ENCODE assay signal across 11 mouse cellular contexts in genomic region chr12:111432097-111432496, GRCm38 (mm10). TPM values are rescaled to one million over a fixed set of nuclear protein-coding genes. Genes with fewer than 3 reads are reported as not detected.
A peak's percentile ranks its signal among the peaks of the same experiment; 100 is the strongest.
DNase-seq lines count a peak whose midpoint lies in the region; ATAC-seq and TF ChIP-seq lines count a peak whose summit lies in the region.
"Had no signal": no experiment of that assay in that cellular context is flagged by ENCODE, and none has a peak within 500 bp of the region (broad histone marks: within the 10 kb centered on the region; RNA-seq: fewer than 3 reads in every experiment).

No protein-coding gene starts in this region.

- no peak for ATAC-seq in stomach, postnatal 0 days (ENCODE audit: low FRiP score, low TSS enrichment)
- ATAC-seq: midbrain, embryonic 15.5 days had no signal

- H3K9me3 ChIP-seq in stomach, postnatal 0 days (ENCODE audit: control insufficient read depth, low read length): no peaks in the 10 kb centered on the region
- H3K9me3 ChIP-seq: midbrain, embryonic 15.5 days had no signal

- peak; percentile 27 for TF ChIP-seq EP300 in stomach, postnatal 0 days (optimal IDR thresholded peaks at IDR 0.05)

- H3K27ac ChIP-seq in gastrocnemius, adult 2 months: peak overlapping the region; percentile 87
- peak overlapping the region; percentile 22; the same call in 1 of the 2 replicates for H3K27ac ChIP-seq in spleen, adult 2 months (ENCODE audit: insufficient read depth, low read length)
- H3K27ac ChIP-seq in stomach, postnatal 0 days (replicated peaks): peak overlapping the region; percentile 70
- H3K27ac ChIP-seq: midbrain, embryonic 15.5 days had no signal

- no peak for TF ChIP-seq POLR2A in spleen, adult 2 months (IDR thresholded peaks at IDR 0.05; ENCODE audit: low read depth, low read length)

- no peak for DNase-seq in gastrocnemius, adult 2 months
- no peak for DNase-seq in gastrocnemius, postnatal 36 days
- no peak for DNase-seq in spleen, adult 2 months (ENCODE audit: low read depth in 1 of 2, low spot score in 2 of 2)
- no peak for DNase-seq in spleen, postnatal 10 days (ENCODE audit: low spot score in 2 of 2)
- peak; percentile 61 to 69 for DNase-seq in kidney, postnatal 4 days
- no peak for DNase-seq in stomach, postnatal 0 days (ENCODE audit: low spot score)
- DNase-seq in cerebellum, postnatal 4 days (ENCODE audit: low spot score in 2 of 2): no peak
- no peak for DNase-seq in cerebellum, adult 9-11 months
- DNase-seq: B cell, adult 2 months had no signal

- H3K4me1 ChIP-seq in spleen, adult 2 months (ENCODE audit: control insufficient read depth, insufficient read depth, insufficient read length): peaks cover 13% of the 10 kb centered on the region
- peaks cover 15% of the 10 kb centered on the region for H3K4me1 ChIP-seq in stomach, postnatal 0 days (replicated peaks; ENCODE audit: control insufficient read depth, insufficient read depth)

- no peak overlapping the region; the same call in 1 of the 2 replicates for H3K9ac ChIP-seq in stomach, postnatal 0 days (ENCODE audit: low read length)
- H3K9ac ChIP-seq: midbrain, embryonic 15.5 days had no signal

- no peak overlapping the region for H3K4me3 ChIP-seq in gastrocnemius, adult 2 months
- H3K4me3 ChIP-seq in spleen, adult 2 months (ENCODE audit: extremely low read depth, insufficient read depth, insufficient read length): no peak overlapping the region
- H3K4me3 ChIP-seq in stomach, postnatal 0 days (ENCODE audit: low read depth, low read length): no peak overlapping the region
- H3K4me3 ChIP-seq: midbrain, embryonic 15.5 days had no signal

- no peak overlapping the region for H3K4me2 ChIP-seq in stomach, postnatal 0 days (replicated peaks; ENCODE audit: low read depth)
- H3K4me2 ChIP-seq: midbrain, embryonic 15.5 days had no signal

- peaks cover 3% of the 10 kb centered on the region; the same call in 1 of the 2 replicates for H3K27me3 ChIP-seq in spleen, adult 2 months (ENCODE audit: control insufficient read depth, insufficient read depth, low read length)
- no peaks in the 10 kb centered on the region; the same call in 1 of the 2 replicates for H3K27me3 ChIP-seq in stomach, postnatal 0 days (ENCODE audit: control insufficient read depth, insufficient read depth, low read length)

- H3K36me3 ChIP-seq in spleen, adult 2 months (ENCODE audit: control insufficient read depth, insufficient read depth, low read length): no peaks in the 10 kb centered on the region
- H3K36me3 ChIP-seq in stomach, postnatal 0 days (ENCODE audit: control insufficient read depth, insufficient read depth, low read length): no peaks in the 10 kb centered on the region
- H3K36me3 ChIP-seq: midbrain, embryonic 15.5 days had no signal

- WGBS in spleen, adult 2 months: 41% methylated on average over 4 of the region's 4 CpGs
- 36% methylated on average over 4 of the region's 4 CpGs for WGBS in stomach, postnatal 0 days

- intact Hi-C loops in gastrocnemius, adult 2 months (cut with DNase I): no loop called here
- intact Hi-C loops in gastrocnemius, postnatal 36 days (cut with DNase I): no loop called here

- no peak for TF ChIP-seq CTCF in gastrocnemius, adult 2 months (IDR thresholded peaks at IDR 0.05)
- no peak for TF ChIP-seq CTCF in spleen, adult 2 months (IDR thresholded peaks at IDR 0.05; ENCODE audit: extremely low read depth, insufficient read depth, insufficient read length, insufficient replicate concordance)
- no peak for TF ChIP-seq CTCF in stomach, postnatal 0 days (IDR thresholded peaks at IDR 0.05; ENCODE audit: low read depth)

RNA-seq across cellular contexts. Expression of gene Tnfaip2, which starts 10.2 kb away (rescaled TPM):
- total RNA-seq in gastrocnemius, adult 2 months (2021): 10 to 100 TPM; 29.1 to 54.8 TPM
- total RNA-seq in gastrocnemius, postnatal 36 days (2021): 10 to 100 TPM; 22.0 to 22.6 TPM
- polyA plus RNA-seq in spleen, adult 2 months (2012; rRNA removed): 46.4 and 51.9 TPM in 2 replicates
- polyA plus RNA-seq in stomach, postnatal 0 days (2015; fragmentation: Nextera tagmentation; extraction: Ambion mirVana): 14.5 and 15.6 TPM in 2 replicates

RNA-seq across cellular contexts. Expression of gene Exoc3l4, which starts 15.3 kb away (rescaled TPM):
- total RNA-seq in gastrocnemius, adult 2 months (2021): 1 to 10 TPM in 1 of 2 experiments, under 1 TPM in 1; 0.56 to 1.5 TPM
- 1 to 10 TPM; 1.8 to 4.6 TPM for total RNA-seq in gastrocnemius, postnatal 36 days (2021)
- 36.2 and 50.4 TPM in 2 replicates for polyA plus RNA-seq in spleen, adult 2 months (2012; rRNA removed)
- 7.3 and 8.6 TPM in 2 replicates for polyA plus RNA-seq in stomach, postnatal 0 days (2015; fragmentation: Nextera tagmentation; extraction: Ambion mirVana)

RNA-seq across cellular contexts. Expression of gene Lbhd2, which starts 25.5 kb away (rescaled TPM):
- total RNA-seq in gastrocnemius, adult 2 months (2021): not detected
- not detected for total RNA-seq in gastrocnemius, postnatal 36 days (2021)
- 2.0 and 3.5 TPM in 2 replicates for polyA plus RNA-seq in spleen, adult 2 months (2012; rRNA removed)
- 2.2 TPM in 2 replicates for polyA plus RNA-seq in stomach, postnatal 0 days (2015; fragmentation: Nextera tagmentation; extraction: Ambion mirVana)
- polyA plus RNA-seq: hindbrain, embryonic 11.5 days had no signal

RNA-seq across cellular contexts. Expression of gene Gm266, which starts 53.5 kb away (rescaled TPM):
- under 1 TPM; 0.20 to 0.33 TPM for total RNA-seq in gastrocnemius, adult 2 months (2021)
- under 1 TPM; 0.69 to 0.84 TPM for total RNA-seq in gastrocnemius, postnatal 36 days (2021)
- 0.64 and 2.2 TPM in 2 replicates for polyA plus RNA-seq in spleen, adult 2 months (2012; rRNA removed)
- 12.5 and 14.4 TPM in 2 replicates for polyA plus RNA-seq in stomach, postnatal 0 days (2015; fragmentation: Nextera tagmentation; extraction: Ambion mirVana)

RNA-seq across cellular contexts. Expression of gene Cdc42bpb, which starts 54.6 kb away (rescaled TPM):
- 10 to 100 TPM; 16.3 to 24.3 TPM for total RNA-seq in gastrocnemius, adult 2 months (2021)
- total RNA-seq in gastrocnemius, postnatal 36 days (2021): 10 to 100 TPM; 18.6 to 18.7 TPM
- 78.4 and 91.2 TPM in 2 replicates for polyA plus RNA-seq in spleen, adult 2 months (2012; rRNA removed)
- polyA plus RNA-seq in stomach, postnatal 0 days (2015; fragmentation: Nextera tagmentation; extraction: Ambion mirVana): 18.6 and 18.7 TPM in 2 replicates

Comparison
In these comparisons a context has a peak if more than half of its experiments do, and no peak if none do; other contexts are left out.
1. DNase-seq: peak in kidney, postnatal 4 days (2 of 2); none in gastrocnemius, adult 2 months (single experiment), gastrocnemius, postnatal 36 days (0 of 2), spleen, adult 2 months (0 of 2), spleen, postnatal 10 days (0 of 2), stomach, postnatal 0 days (single experiment), cerebellum, postnatal 4 days (0 of 2) and cerebellum, adult 9-11 months (single experiment).
2. H3K27ac ChIP-seq: peak in every context shown above with its lines; median percentile 87 in gastrocnemius, adult 2 months; 70 in stomach, postnatal 0 days; 22 in spleen, adult 2 months.